Mouse (Mus musculus): ENCODE results near the gene Ess2.

DNA sequence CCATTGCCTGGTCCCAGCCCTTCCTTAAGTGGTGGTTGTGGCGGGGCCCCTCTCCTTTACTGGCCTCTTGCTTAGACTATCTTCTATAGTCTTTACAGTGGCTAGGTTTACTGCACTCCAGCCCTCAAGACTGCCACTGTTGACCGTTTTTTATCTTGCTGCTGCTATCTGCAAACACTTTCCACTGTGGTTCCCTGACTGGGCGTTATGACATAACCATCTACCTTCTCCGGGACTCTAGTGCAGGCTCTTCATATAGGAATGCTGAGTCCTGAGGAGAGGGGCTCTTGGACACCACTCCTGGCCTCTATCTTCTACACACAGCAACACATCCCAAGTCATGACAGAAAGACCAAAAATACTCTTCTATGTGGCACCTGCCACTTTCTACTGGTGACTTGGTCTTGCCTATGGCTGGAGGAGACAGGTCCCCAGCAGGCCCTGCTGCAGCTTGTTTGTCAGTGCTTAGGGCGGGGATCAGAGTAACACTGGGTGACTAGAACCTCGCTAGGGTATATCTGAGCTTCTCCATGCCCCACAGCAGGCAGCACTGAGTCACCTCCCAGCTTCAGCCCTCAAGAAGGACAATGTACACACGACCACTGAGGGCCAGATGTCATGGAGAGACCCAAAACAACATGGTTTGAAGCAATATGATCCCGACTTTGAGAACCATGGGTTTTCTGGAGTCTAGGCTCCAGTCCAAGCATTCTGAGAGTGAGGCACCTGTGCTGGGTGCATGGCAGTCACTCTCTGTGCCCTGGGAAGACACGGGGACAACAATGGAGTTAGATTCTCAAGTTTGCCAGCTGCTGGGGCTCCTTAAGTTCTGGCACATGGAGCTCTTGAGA lies 22.7 kb upstream of the Ess2 start:
- no peak for TF ChIP-seq POLR2A (IDR thresholded peaks at IDR 0.05; ENCODE audit: borderline replicate concordance, insufficient read depth, low read length)
- no peak for TF ChIP-seq CTCF (IDR thresholded peaks at IDR 0.05; ENCODE audit: borderline replicate concordance, insufficient read depth, low read depth, low read length)

All from cerebellum, adult 2 months (tissue).